Mouse (Mus musculus): ENCODE data around the gene Zfp523. TPM values are rescaled to one million over a fixed set of nuclear protein-coding genes. Genes with fewer than 3 reads are reported as not detected.
A peak's percentile ranks its signal among the peaks of the same experiment; 100 is the strongest.

Zfp523 gene
- polyA plus RNA-seq, 1 experiment from 2014 or later: 43.8 TPM

- no peak for ATAC-seq (ENCODE audit: low FRiP score)
- Histone ChIP-seq H3K4me1 (peaks cover 40% of the 10 kb centered on the region), H3K4me2 (peak overlapping the region; percentile 92), H3K9ac (replicated peaks) (no peak overlapping the region), H3K9me3 (replicated peaks) (no peaks in the 10 kb centered on the region), H3K27me3 (replicated peaks) (no peaks in the 10 kb centered on the region), H3K36me3 (no peaks in the 10 kb centered on the region), H3K4me3 (replicated peaks) (no peak overlapping the region), H3K27ac (replicated peaks) (no peak overlapping the region)
- WGBS: 86% methylated on average over 5 of the region's 5 CpGs
Measured at GRCm38 (mm10) chr17:28234641-28235040, 57.7 kb downstream of the Zfp523 start.

- no peak overlapping the region for H3K9ac ChIP-seq (replicated peaks)
- H3K9me3 ChIP-seq (replicated peaks): no peaks in the 10 kb centered on the region
- peaks cover 40% of the 10 kb centered on the region for H3K4me1 ChIP-seq
- no peak overlapping the region for H3K4me3 ChIP-seq (replicated peaks)
- H3K27ac ChIP-seq (replicated peaks): peak overlapping the region; percentile 18; the same call in 1 of the 2 replicates
- 78% methylated on average over 7 of the region's 7 CpGs for WGBS
- no peak for ATAC-seq (ENCODE audit: low FRiP score)
- no peaks in the 10 kb centered on the region for H3K27me3 ChIP-seq (replicated peaks)
- no peak overlapping the region for H3K4me2 ChIP-seq
- no peaks in the 10 kb centered on the region for H3K36me3 ChIP-seq
Measured at GRCm38 (mm10) chr17:28235982-28236635, 59.2 kb downstream of the Zfp523 start.

GRCm38 (mm10) chr17:28236636-28237015 is 59.7 kb downstream of the Zfp523 start:
- H3K27ac ChIP-seq (replicated peaks): peak overlapping the region; percentile 23; the same call in 1 of the 2 replicates
- H3K27me3 ChIP-seq (replicated peaks): no peaks in the 10 kb centered on the region
- peaks cover 40% of the 10 kb centered on the region for H3K4me1 ChIP-seq
- ATAC-seq (ENCODE audit: low FRiP score): no peak
- H3K4me3 ChIP-seq (replicated peaks): no peak overlapping the region
- WGBS: 86% methylated on average over 4 of the region's 4 CpGs
- no peaks in the 10 kb centered on the region for H3K36me3 ChIP-seq
- H3K4me2 ChIP-seq: no peak overlapping the region
- H3K9me3 ChIP-seq (replicated peaks): no peaks in the 10 kb centered on the region
- H3K9ac ChIP-seq (replicated peaks): 0 out of 2 replicates have a peak overlapping the region, but pooled peaks have one; percentile 5

- Histone ChIP-seq H3K4me2 (no peak overlapping the region), H3K4me3 (replicated peaks) (no peak overlapping the region), H3K27ac (replicated peaks) (0 out of 2 replicates have a peak overlapping the region, but pooled peaks have one; percentile 23), H3K4me1 (peaks cover 40% of the 10 kb centered on the region), H3K9me3 (replicated peaks) (no peaks in the 10 kb centered on the region), H3K36me3 (no peaks in the 10 kb centered on the region), H3K9ac (replicated peaks) (no peak overlapping the region), H3K27me3 (replicated peaks) (no peaks in the 10 kb centered on the region)
- no peak for ATAC-seq (ENCODE audit: low FRiP score)
- WGBS: 34% methylated on average over 5 of the region's 5 CpGs
Measured at GRCm38 (mm10) chr17:28237362-28237761, 60.4 kb downstream of the Zfp523 start.

- WGBS: 73% methylated on average over 6 of the region's 6 CpGs
- Histone ChIP-seq H3K27me3 (replicated peaks) (no peaks in the 10 kb centered on the region), H3K4me2 (no peak overlapping the region), H3K9me3 (replicated peaks) (no peaks in the 10 kb centered on the region), H3K36me3 (no peaks in the 10 kb centered on the region), H3K27ac (replicated peaks) (no peak overlapping the region), H3K4me1 (peaks cover 40% of the 10 kb centered on the region), H3K4me3 (replicated peaks) (no peak overlapping the region), H3K9ac (replicated peaks) (no peak overlapping the region)
- ATAC-seq (ENCODE audit: low FRiP score): no peak
Measured at GRCm38 (mm10) chr17:28237874-28238273, 60.9 kb downstream of the Zfp523 start.

- no peaks in the 10 kb centered on the region for H3K27me3 ChIP-seq (replicated peaks)
- no peaks in the 10 kb centered on the region for H3K9me3 ChIP-seq (replicated peaks)
- no peak overlapping the region for H3K4me3 ChIP-seq (replicated peaks)
- no peak overlapping the region for H3K9ac ChIP-seq (replicated peaks)
- H3K27ac ChIP-seq (replicated peaks): no peak overlapping the region
- 95% methylated on average over 5 of the region's 5 CpGs for WGBS
- ATAC-seq (ENCODE audit: low FRiP score): no peak
- no peaks in the 10 kb centered on the region for H3K36me3 ChIP-seq
- H3K4me2 ChIP-seq: no peak overlapping the region
- peaks cover 43% of the 10 kb centered on the region for H3K4me1 ChIP-seq
Measured at GRCm38 (mm10) chr17:28240846-28241245, 63.9 kb downstream of the Zfp523 start.

GRCm38 (mm10) chr17:28242296-28242695 is 65.4 kb downstream of the Zfp523 start:
- Histone ChIP-seq H3K9me3 (replicated peaks) (no peaks in the 10 kb centered on the region), H3K4me3 (replicated peaks) (no peak overlapping the region), H3K9ac (replicated peaks) (no peak overlapping the region), H3K4me2 (no peak overlapping the region), H3K27ac (replicated peaks) (no peak overlapping the region), H3K27me3 (replicated peaks) (no peaks in the 10 kb centered on the region), H3K36me3 (no peaks in the 10 kb centered on the region), H3K4me1 (peaks cover 36% of the 10 kb centered on the region)
- ATAC-seq (ENCODE audit: low FRiP score): no peak
- 78% methylated on average over 6 of the region's 6 CpGs for WGBS

GRCm38 (mm10) chr17:28244214-28244613 is 67.3 kb downstream of the Zfp523 start:
- no peak for ATAC-seq (ENCODE audit: low FRiP score)
- Histone ChIP-seq H3K4me2 (no peak overlapping the region), H3K9ac (replicated peaks) (no peak overlapping the region), H3K36me3 (no peaks in the 10 kb centered on the region), H3K4me1 (peaks cover 45% of the 10 kb centered on the region), H3K27me3 (replicated peaks) (no peaks in the 10 kb centered on the region), H3K9me3 (replicated peaks) (no peaks in the 10 kb centered on the region), H3K27ac (replicated peaks) (peak overlapping the region; percentile 73), H3K4me3 (replicated peaks) (no peak overlapping the region)
- 87% methylated on average over 6 of the region's 6 CpGs for WGBS

GRCm38 (mm10) chr17:28244714-28245113 is 67.8 kb downstream of the Zfp523 start:
- H3K36me3 ChIP-seq: no peaks in the 10 kb centered on the region
- no peak overlapping the region for H3K4me3 ChIP-seq (replicated peaks)
- H3K9ac ChIP-seq (replicated peaks): no peak overlapping the region
- no peak overlapping the region for H3K4me2 ChIP-seq
- H3K4me1 ChIP-seq: peaks cover 45% of the 10 kb centered on the region
- WGBS: 23% methylated on average over 6 of the region's 6 CpGs
- peak; percentile 82 for ATAC-seq (ENCODE audit: low FRiP score)
- H3K27ac ChIP-seq (replicated peaks): peak overlapping the region; percentile 73
- H3K9me3 ChIP-seq (replicated peaks): no peaks in the 10 kb centered on the region
- H3K27me3 ChIP-seq (replicated peaks): no peaks in the 10 kb centered on the region

GRCm38 (mm10) chr17:28246640-28247039 is 69.7 kb downstream of the Zfp523 start:
- Histone ChIP-seq H3K36me3 (no peaks in the 10 kb centered on the region), H3K4me2 (no peak overlapping the region), H3K27ac (replicated peaks) (no peak overlapping the region), H3K9me3 (replicated peaks) (no peaks in the 10 kb centered on the region), H3K9ac (replicated peaks) (no peak overlapping the region), H3K4me3 (replicated peaks) (no peak overlapping the region), H3K4me1 (peaks cover 45% of the 10 kb centered on the region), H3K27me3 (replicated peaks) (no peaks in the 10 kb centered on the region)
- 76% methylated on average over 11 of the region's 11 CpGs for WGBS
- no peak for ATAC-seq (ENCODE audit: low FRiP score)

GRCm38 (mm10) chr17:28247613-28248012 is 70.7 kb downstream of the Zfp523 start:
- WGBS: 72% methylated on average over 6 of the region's 6 CpGs
- H3K9ac ChIP-seq (replicated peaks): no peak overlapping the region

GRCm38 (mm10) chr17:28249062-28249461 is 72.1 kb downstream of the Zfp523 start:
- peaks cover 46% of the 10 kb centered on the region for H3K4me1 ChIP-seq
- ATAC-seq (ENCODE audit: low FRiP score): no peak
- no peak overlapping the region for H3K4me3 ChIP-seq (replicated peaks)
- H3K9me3 ChIP-seq (replicated peaks): no peaks in the 10 kb centered on the region
- no peaks in the 10 kb centered on the region for H3K27me3 ChIP-seq (replicated peaks)
- H3K4me2 ChIP-seq: no peak overlapping the region
- no peak overlapping the region for H3K9ac ChIP-seq (replicated peaks)
- H3K36me3 ChIP-seq: no peaks in the 10 kb centered on the region
- H3K27ac ChIP-seq (replicated peaks): no peak overlapping the region
- 72% methylated on average over 12 of the region's 12 CpGs for WGBS

More at GRCm38 (mm10) chr17:28247613-28248012, 70.7 kb downstream of the Zfp523 start:
- Histone ChIP-seq H3K9me3 (replicated peaks) (no peaks in the 10 kb centered on the region), H3K4me2 (no peak overlapping the region), H3K36me3 (no peaks in the 10 kb centered on the region), H3K4me1 (peaks cover 50% of the 10 kb centered on the region), H3K27me3 (replicated peaks) (no peaks in the 10 kb centered on the region), H3K27ac (replicated peaks) (no peak overlapping the region), H3K4me3 (replicated peaks) (no peak overlapping the region)
- ATAC-seq (ENCODE audit: low FRiP score): no peak

Measured in neural tube, embryonic 15.5 days (tissue).